Mouse (Mus musculus) ES-Bruce4 (cell line): ENCODE results near the gene Kif11.

ENCODE experiments used
- CTCF ChIP-seq: IDR thresholded peaks from one replicate; pipeline ENCODE4 v1.8.1; 2011; ENCODE audit warnings: low read depth, low read length
- POLR2A ChIP-seq: IDR thresholded peaks from one replicate; pipeline ENCODE4 v1.8.1; 2011; ENCODE audit warnings: low read length; ENCODE audit not compliant: insufficient read depth

DNA sequence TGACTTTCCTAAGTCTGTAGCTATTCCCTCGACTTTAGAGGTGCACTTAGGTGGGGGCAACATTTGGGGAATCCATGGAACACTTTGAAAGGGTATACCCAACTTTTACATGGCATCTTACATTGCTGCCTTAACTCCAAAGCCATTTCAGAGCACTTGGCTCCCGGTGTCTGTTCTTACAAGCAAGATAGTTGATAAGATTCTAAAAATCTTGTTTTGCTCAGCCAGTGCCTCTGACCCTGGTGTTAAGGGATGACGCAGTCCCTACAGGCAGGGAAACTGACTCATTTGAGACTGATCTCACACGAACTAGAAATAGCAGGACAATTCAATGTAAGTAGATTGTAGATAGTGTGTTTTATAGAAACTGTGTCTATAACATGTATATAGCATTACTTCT, 64.0 kb downstream of the Kif11 start:
- TF ChIP-seq CTCF (no peak), POLR2A (no peak)
